Mouse (Mus musculus): ENCODE data around the gene Eef1g. TPM values are rescaled to one million over a fixed set of nuclear protein-coding genes. Genes with fewer than 3 reads are reported as not detected.
"Not testable (repeated sequence)": the region's sequence is repeated elsewhere in the genome, so short reads cannot be mapped to it uniquely, and the experiment has no call there.

Eef1g gene
- total RNA-seq, 1 experiment from 2014 or later: 731 TPM

DNA sequence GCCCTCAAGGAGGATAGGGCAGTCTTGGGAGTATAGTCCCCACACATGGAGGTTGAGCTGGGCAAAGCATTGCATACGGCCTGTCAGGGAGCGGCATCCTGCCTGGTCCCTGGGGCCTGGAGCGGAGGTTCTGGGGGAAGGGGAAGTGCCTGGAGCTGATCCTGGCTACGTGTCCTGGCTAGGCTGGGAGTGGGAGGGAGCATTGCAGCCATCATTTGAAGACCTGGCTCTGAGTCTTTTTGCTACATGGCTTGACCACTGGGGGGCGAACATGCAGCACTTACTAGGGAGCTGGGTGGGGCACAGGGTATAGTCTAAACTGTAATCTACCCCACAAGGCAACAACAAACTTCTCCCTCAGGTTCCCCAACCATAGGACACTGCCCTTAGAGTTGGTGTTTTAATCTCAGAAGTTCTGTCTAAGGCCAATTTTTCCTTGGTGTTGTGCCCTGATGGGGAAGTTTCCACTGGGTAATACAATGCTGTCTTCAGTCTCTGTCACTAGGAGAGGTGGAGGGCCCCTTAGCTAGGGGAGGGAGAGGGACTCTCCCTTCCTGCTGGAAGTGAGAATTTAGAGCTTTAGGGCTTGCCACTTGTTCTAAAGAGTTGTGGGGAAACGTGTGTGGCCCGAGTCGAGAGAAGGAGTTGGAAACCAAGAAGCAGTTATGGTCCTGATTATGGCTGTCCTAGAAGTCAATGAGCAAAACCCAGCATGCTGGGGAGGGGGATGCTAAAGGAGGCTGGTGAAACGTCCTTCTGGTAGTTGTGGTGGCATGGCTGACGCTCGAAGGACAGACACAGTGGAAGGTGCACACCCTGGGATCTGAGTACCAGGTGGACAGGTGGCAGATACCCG lies 26.2 kb downstream of the Eef1g start:
- ATAC-seq (replicated peaks in 1 of 2; ENCODE audit: insufficient read depth in 1 of 2, low FRiP score in 2 of 2, low TSS enrichment in 1 of 2, low read depth in 1 of 2, poor library complexity in 2 of 2, severe bottlenecking in 2 of 2): peak; percentile 51 to 63

DNA sequence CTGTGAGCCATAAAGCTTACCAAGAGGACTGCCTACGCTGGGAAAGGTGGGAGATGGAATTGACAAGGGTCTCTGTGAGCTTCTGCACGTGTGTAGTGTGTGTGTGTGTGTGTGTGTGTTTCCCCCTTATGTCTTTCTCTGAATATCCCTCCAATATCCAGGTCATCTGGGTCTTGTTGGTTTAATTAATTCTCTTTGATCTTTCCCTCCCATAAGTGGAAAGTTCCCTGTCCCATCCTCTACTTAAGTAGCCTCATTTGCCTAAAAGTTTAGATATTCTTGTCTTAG lies 26.7 kb downstream of the Eef1g start:
- no peak for ATAC-seq (replicated peaks in 1 of 2; ENCODE audit: insufficient read depth in 1 of 2, low FRiP score in 2 of 2, low TSS enrichment in 1 of 2, low read depth in 1 of 2, poor library complexity in 2 of 2, severe bottlenecking in 2 of 2)

DNA sequence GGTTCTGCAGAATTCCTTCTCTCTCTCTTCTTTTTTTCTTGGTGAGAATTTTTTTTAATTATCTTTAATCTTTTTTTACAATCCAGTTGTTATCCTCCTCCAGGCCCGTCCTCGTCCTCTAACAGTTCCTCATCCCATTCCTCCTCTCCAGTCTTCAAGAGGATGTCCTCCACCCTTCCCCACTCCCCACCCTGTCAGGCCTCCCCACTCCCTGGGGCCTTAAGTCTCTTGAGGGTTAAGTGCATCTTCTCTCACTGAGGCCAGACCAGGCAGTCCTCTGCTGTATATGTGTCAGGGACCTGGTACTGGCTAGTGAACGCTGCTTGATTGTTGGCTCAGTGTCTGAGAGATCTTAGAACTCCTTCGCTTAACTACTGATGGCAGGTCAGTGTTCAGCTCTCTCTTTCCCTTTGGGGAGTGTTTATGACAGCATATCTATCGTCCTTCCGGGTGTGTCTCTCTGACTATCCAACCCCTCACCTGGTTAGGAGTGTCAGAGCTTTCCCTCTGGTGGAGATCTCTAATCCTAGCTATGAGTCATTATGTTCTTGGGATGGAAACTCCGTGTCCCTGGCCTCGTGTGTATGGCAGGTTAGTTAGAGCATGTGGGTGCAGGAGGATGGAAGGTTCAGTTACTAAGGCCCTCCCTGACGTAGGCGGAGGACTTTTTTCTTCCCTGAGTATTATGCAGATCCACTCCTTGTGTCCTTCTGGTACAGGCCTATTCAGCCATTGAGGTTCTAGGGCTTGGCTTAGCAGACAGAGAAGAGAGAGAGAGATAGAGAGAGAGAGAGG lies 28.2 kb downstream of the Eef1g start:
- ATAC-seq (replicated peaks in 1 of 2; ENCODE audit: insufficient read depth in 1 of 2, low FRiP score in 2 of 2, low TSS enrichment in 1 of 2, low read depth in 1 of 2, poor library complexity in 2 of 2, severe bottlenecking in 2 of 2): no peak

DNA sequence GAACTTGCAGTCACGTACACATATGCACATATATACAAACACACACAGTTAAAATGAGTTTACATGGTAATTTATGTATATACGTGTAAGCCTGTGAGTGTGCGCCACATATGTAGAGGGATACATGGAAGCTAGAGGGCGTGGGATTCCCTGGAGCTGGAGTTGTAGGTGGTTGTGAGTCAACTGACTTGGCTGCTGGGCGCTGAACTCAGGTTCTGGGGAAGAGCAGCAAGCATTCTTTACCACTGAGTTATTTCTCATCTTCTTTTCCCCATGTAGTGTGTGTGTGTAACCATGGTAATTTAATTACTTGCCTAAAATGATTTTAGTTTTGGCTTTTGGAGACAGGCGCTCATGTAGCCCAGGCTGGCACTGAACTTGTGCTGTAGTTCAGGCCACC lies 29.8 kb downstream of the Eef1g start:
- no peak for ATAC-seq (replicated peaks in 1 of 2; ENCODE audit: insufficient read depth in 1 of 2, low FRiP score in 2 of 2, low TSS enrichment in 1 of 2, low read depth in 1 of 2, poor library complexity in 2 of 2, severe bottlenecking in 2 of 2)

DNA sequence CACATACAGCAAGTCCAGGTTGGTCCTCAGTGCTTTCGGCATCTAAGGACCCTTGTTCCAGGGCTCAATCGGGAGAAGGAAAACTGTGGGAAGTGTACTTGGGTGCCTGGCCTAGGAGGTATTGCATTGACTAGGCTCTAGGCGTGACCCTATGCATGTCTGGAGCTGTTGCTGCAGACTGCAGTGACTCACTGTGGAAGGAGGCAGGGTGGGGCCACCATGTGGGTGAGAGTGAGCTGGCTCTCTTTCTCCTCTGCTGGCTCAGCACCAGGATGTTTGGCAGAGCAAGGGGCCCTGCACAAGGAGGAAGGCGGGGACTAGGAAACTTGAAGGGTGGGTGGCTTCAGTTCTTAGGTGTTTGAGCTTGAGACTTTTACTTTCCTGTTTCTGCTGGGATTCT lies 30.7 kb downstream of the Eef1g start:
- ATAC-seq (replicated peaks in 1 of 2; ENCODE audit: insufficient read depth in 1 of 2, low FRiP score in 2 of 2, low TSS enrichment in 1 of 2, low read depth in 1 of 2, poor library complexity in 2 of 2, severe bottlenecking in 2 of 2): peak; percentile 94 to 96

DNA sequence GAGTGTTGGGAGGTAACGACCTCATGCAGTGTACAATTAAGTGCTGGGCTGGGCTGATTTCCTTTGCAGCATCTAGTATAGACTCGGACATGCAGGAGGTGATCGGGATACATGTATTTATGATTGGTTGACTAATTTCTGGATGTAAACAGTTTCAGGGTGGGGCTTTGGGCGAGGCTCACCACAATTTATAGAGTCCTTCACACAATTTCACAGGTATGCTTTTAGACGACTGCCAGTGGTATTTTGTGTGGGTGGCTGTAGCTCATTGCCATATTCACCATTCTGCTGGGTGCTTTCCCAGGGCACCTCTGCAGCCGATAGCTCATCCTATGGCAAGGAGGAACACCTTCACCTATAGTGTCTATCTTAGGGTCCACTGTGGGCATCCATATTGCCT lies 31.7 kb downstream of the Eef1g start:
- ATAC-seq (replicated peaks in 1 of 2; ENCODE audit: insufficient read depth in 1 of 2, low FRiP score in 2 of 2, low TSS enrichment in 1 of 2, low read depth in 1 of 2, poor library complexity in 2 of 2, severe bottlenecking in 2 of 2): no peak

DNA sequence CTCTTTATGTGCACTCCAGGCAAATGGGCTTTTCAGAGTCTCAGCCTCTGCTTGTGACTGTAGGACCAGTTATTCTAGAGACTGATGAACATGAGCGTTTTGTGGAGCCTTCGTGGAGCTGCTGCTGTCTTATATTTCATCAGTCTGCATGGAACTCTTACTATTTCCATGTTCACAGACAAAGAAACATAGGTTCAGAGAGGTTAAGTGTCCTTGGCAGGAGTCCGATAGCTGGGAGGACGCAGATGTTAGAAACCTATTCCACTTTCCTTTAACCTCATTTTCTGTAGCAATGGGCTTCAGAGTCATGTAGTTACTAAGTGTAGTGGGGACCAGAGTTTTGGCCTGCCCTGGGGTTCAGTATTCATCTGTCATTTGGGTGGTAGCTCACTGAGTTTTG lies 32.4 kb downstream of the Eef1g start:
- no peak for ATAC-seq (replicated peaks in 1 of 2; ENCODE audit: insufficient read depth in 1 of 2, low FRiP score in 2 of 2, low TSS enrichment in 1 of 2, low read depth in 1 of 2, poor library complexity in 2 of 2, severe bottlenecking in 2 of 2)

DNA sequence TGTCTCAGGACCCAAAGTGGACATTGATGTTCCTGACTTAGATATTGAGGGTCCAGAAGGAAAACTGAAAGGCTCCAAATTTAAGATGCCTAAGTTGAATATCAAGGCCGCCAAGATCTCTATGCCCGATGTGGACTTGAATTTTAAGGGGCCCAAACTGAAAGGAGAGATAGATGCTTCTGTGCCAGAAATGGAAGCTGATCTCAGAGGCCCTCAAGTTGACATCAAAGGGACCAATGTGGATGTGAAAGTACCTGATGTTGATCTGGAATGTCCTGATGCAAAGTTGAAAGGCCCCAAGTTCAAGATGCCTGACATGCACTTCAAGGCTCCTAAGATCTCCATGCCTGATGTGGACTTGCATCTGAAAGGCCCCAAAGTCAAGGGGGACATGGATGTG lies 40.1 kb downstream of the Eef1g start:
- not testable (repeated sequence) for ATAC-seq (replicated peaks in 1 of 2; ENCODE audit: insufficient read depth in 1 of 2, low FRiP score in 2 of 2, low TSS enrichment in 1 of 2, low read depth in 1 of 2, poor library complexity in 2 of 2, severe bottlenecking in 2 of 2)

DNA sequence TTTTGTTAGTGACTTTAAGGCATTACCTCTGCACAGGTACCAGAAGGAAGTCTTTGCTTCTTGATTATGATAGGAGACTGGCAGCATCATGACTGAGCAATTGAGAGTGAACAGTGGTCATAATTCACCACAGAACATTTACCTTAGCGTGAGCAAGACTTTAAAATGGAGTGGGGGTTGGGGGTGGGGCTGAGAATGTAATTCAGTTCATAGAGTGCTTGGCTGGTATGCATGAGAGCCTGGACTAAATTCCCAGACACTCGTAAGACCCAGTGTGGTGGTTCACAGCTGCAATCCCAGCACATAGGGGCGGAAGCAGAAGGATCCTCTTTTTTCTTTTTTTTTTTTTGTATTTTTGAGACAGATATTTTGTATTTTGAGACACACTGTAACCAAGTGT lies 52.5 kb downstream of the Eef1g start:
- no peak for ATAC-seq (replicated peaks in 1 of 2; ENCODE audit: insufficient read depth in 1 of 2, low FRiP score in 2 of 2, low TSS enrichment in 1 of 2, low read depth in 1 of 2, poor library complexity in 2 of 2, severe bottlenecking in 2 of 2)

DNA sequence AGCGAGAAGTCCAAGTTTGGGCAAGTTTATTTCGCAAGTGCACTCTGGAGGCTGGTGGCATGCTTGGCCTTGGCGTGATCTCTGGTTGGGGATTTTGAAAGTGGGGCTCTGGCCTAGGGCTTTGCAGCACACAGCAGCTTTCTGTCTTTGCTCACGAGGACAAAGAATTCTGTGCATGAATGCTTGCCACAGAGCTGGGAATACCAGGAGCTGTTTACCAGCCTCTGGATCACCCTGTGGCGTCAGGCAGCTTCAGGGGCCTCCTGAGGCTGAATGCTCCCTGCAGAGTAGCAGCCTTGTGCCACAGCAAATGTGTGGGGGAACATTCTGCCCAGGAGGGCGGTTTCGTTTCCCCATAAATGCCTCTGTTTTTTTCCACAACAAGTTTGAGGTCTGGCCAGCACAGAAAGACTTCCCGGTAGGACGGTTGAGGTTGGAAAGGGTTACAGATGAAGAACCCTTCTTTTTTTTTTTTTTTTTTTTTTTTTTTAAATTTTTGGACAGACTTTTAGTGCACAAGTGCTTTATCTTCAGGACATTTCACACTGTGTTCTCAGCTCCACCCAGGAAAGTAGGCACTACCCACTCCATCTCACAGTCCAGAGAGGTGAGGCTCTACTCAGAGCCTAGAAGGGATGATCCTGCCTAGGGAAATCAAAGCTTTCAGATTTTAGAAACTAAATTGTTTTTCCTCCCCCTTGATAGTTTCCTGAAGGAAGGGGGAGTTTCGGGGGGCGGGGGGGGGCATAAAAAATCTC lies 56.4 kb downstream of the Eef1g start:
- peak; percentile 74 to 79 for ATAC-seq (replicated peaks in 1 of 2; ENCODE audit: insufficient read depth in 1 of 2, low FRiP score in 2 of 2, low TSS enrichment in 1 of 2, low read depth in 1 of 2, poor library complexity in 2 of 2, severe bottlenecking in 2 of 2)

DNA sequence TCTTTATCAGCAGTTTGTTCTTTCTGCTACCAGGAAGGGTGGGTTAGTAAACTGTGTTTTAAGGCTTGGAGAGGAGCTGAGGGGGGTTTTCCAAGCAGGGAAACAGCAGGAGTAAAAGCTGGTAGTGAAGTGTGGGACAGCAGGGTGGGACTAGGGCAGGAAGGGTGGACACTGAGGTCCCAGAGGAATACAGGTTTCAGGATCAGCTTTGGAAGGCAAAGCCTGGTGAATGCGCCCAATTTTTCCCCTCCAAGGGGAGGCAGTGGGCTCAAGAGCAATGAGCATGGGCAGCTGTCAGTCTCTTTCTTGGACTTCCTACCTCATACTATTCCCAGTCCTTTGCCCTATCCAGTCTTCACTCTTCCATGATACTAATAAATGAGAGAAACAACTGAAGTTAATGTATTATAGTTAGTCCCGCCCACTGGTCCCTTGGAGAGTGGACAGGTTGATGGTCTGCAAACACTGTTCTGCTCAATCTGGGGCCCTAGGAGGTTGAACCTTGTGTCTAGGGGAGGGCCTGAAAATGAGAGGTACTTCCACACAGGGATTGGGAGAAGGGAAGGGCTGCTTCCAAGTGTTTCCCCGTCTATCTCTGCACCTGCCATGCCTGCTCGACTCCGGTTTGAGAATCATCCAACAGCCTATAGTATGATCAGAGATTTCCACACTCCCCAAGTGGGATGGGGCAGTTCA lies 58.9 kb downstream of the Eef1g start:
- no peak for ATAC-seq (replicated peaks in 1 of 2; ENCODE audit: insufficient read depth in 1 of 2, low FRiP score in 2 of 2, low TSS enrichment in 1 of 2, low read depth in 1 of 2, poor library complexity in 2 of 2, severe bottlenecking in 2 of 2)

DNA sequence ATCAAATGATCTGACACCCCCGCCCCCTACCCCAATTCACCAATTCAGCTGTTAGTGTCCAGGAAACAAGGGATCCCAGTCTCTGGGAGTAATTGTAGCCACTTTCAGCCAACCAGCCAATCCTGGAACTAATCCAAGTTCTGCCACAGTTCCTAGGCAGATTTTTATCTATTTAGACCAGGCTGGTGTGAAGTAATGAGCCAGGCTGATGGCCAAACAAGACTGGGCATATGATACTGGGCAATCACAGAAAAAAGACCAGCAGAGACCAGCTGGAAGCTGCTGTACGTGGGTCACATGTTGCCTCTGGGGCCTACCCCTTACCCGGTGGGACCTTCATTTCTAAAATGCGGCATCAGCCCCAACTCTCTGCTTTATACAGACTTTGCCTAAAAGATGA lies 59.8 kb downstream of the Eef1g start:
- ATAC-seq (replicated peaks in 1 of 2; ENCODE audit: insufficient read depth in 1 of 2, low FRiP score in 2 of 2, low TSS enrichment in 1 of 2, low read depth in 1 of 2, poor library complexity in 2 of 2, severe bottlenecking in 2 of 2): 0 out of 4 replicates have a peak, but pooled peaks of 1 of the 2 experiments have one; percentile 17

DNA sequence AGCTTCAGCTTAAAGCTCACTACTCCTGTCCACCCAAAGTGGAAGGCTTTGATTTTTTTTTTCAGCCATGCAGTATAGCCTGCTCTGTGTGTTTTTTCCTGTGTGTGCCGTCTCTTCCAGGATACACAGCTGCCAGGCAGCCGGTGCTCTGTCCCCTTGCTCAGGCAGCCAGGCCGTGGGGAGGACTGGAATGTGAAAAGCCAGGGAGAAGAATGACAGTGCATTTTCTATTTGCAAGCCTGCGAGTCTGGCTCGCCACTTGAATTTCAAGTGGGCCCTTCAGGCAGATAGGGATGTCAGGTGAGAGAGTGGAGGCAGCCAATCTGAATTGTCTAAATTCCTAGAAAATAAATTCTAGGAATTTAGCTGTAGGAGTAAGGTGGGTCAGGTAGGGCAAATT lies 61.0 kb downstream of the Eef1g start:
- ATAC-seq (replicated peaks in 1 of 2; ENCODE audit: insufficient read depth in 1 of 2, low FRiP score in 2 of 2, low TSS enrichment in 1 of 2, low read depth in 1 of 2, poor library complexity in 2 of 2, severe bottlenecking in 2 of 2): no peak

Other genes starting within 250 kb of the Eef1g start
- gene Slc3a2, start 243.7 kb upstream of the Eef1g start, total RNA-seq (2017): 88.1 and 113 TPM in 2 replicates
- 58.5 and 90.9 TPM in 2 replicates for gene Wdr74, start 231.2 kb upstream of the Eef1g start, total RNA-seq (2017)
- gene 1700092M07Rik, start 226.3 kb upstream of the Eef1g start, total RNA-seq (2017): not detected in 2 replicates
- gene Stx5a, start 225.6 kb upstream of the Eef1g start, total RNA-seq (2017): 90.9 and 120 TPM in 2 replicates
- gene Nxf1, start 210.0 kb upstream of the Eef1g start, total RNA-seq (2017): 87.8 and 104 TPM in 2 replicates
- 22.0 and 51.0 TPM in 2 replicates for gene Tmem223, start 196.0 kb upstream of the Eef1g start, total RNA-seq (2017)
- gene Tmem179b, start 192.6 kb upstream of the Eef1g start, total RNA-seq (2017): 35.0 and 65.5 TPM in 2 replicates
- gene Taf6l, start 180.6 kb upstream of the Eef1g start, total RNA-seq (2017): 12.3 and 15.6 TPM in 2 replicates
- gene Polr2g, start 168.5 kb upstream of the Eef1g start, total RNA-seq (2017): 58.9 and 69.7 TPM in 2 replicates
- gene Zbtb3, start 164.5 kb upstream of the Eef1g start, total RNA-seq (2017): 1.1 and 3.7 TPM in 2 replicates
- 61.0 and 83.7 TPM in 2 replicates for gene Ttc9c, start 147.7 kb upstream of the Eef1g start, total RNA-seq (2017)
- 67.9 and 104 TPM in 2 replicates for gene Hnrnpul2, start 147.0 kb upstream of the Eef1g start, total RNA-seq (2017)
- not detected in 2 replicates for gene AC129217.1, start 137.3 kb upstream of the Eef1g start, total RNA-seq (2017)
- gene Bscl2, start 129.6 kb upstream of the Eef1g start, total RNA-seq (2017): 49.6 and 52.7 TPM in 2 replicates
- 0.38 TPM in 1 of 2 replicates, not detected in the other for gene Gng3, start 127.8 kb upstream of the Eef1g start, total RNA-seq (2017)
- gene Lrrn4cl, start 116.3 kb upstream of the Eef1g start, total RNA-seq (2017): not detected in 2 replicates
- gene Ubxn1, start 95.5 kb upstream of the Eef1g start, total RNA-seq (2017): 174 and 180 TPM in 2 replicates
- gene Uqcc3, start 86.1 kb upstream of the Eef1g start, total RNA-seq (2017): 117 and 118 TPM in 2 replicates
- gene Lbhd1, start 83.3 kb upstream of the Eef1g start, total RNA-seq (2017): 5.8 and 26.3 TPM in 2 replicates
- gene Gm49403, start 83.1 kb upstream of the Eef1g start, total RNA-seq (2017): not detected in 2 replicates
- 43.8 and 69.3 TPM in 2 replicates for gene 1810009A15Rik, start 78.2 kb upstream of the Eef1g start, total RNA-seq (2017)
- not detected in 2 replicates for gene Gm49416, start 78.1 kb upstream of the Eef1g start, total RNA-seq (2017)
- 10.9 and 13.2 TPM in 2 replicates for gene Ints5, start 74.0 kb upstream of the Eef1g start, total RNA-seq (2017)
- 70.1 and 70.6 TPM in 2 replicates for gene Ganab, start 69.0 kb upstream of the Eef1g start, total RNA-seq (2017)
- 17.2 and 26.8 TPM in 2 replicates for gene B3gat3, start 46.7 kb upstream of the Eef1g start, total RNA-seq (2017)
- 2.1 and 3.1 TPM in 2 replicates for gene Rom1, start 37.7 kb upstream of the Eef1g start, total RNA-seq (2017)
- gene Eml3, start 37.5 kb upstream of the Eef1g start, total RNA-seq (2017): 25.4 and 27.2 TPM in 2 replicates
- 148 and 167 TPM in 2 replicates for gene Mta2, start 25.2 kb upstream of the Eef1g start, total RNA-seq (2017)
- gene Tut1, start 13.2 kb upstream of the Eef1g start, total RNA-seq (2017): 23.2 and 25.3 TPM in 2 replicates
- 28.0 and 41.8 TPM in 2 replicates for gene Ahnak, start 22.2 kb downstream of the Eef1g start, total RNA-seq (2017)
- gene Scgb1a1, start 120.9 kb downstream of the Eef1g start, total RNA-seq (2017): not detected in 2 replicates
- 35.4 TPM in 2 replicates for gene Asrgl1, start 168.6 kb downstream of the Eef1g start, total RNA-seq (2017)

Measured in hematopoietic stem cell, adult 5-6 weeks (primary cell).